14 mouse cellular contexts compared by ENCODE assay signal in genomic region chr9:69044614-69045133, GRCm38 (mm10).
"Had no signal": no experiment of that assay in that cellular context is flagged by ENCODE, and none has a peak within 500 bp of the region (broad histone marks: within the 10 kb centered on the region; RNA-seq: fewer than 3 reads in every experiment).

No protein-coding gene starts in this region.

- H3K27me3 ChIP-seq: limb, embryonic 12.5 days; liver, embryonic 13.5 days; lung, embryonic 15.5 days; midbrain, embryonic 15.5 days; neural tube, embryonic 12.5 days had no signal

- H3K27ac ChIP-seq: layer of hippocampus, adult 2 months; limb, embryonic 12.5 days; liver, embryonic 13.5 days; lung, embryonic 15.5 days; macrophage; midbrain, embryonic 15.5 days; neural tube, embryonic 12.5 days had no signal

- H3K9me3 ChIP-seq: limb, embryonic 12.5 days; liver, embryonic 13.5 days; lung, embryonic 15.5 days; midbrain, embryonic 15.5 days; neural tube, embryonic 12.5 days had no signal

- H3K4me3 ChIP-seq: layer of hippocampus, adult 2 months; limb, embryonic 12.5 days; liver, embryonic 13.5 days; lung, embryonic 15.5 days; megakaryocyte, embryonic 14.5 days; midbrain, embryonic 15.5 days; neural tube, embryonic 12.5 days had no signal

- H3K36me3 ChIP-seq: limb, embryonic 12.5 days; liver, embryonic 13.5 days; lung, embryonic 15.5 days; midbrain, embryonic 15.5 days; neural tube, embryonic 12.5 days had no signal

- H3K4me1 ChIP-seq: limb, embryonic 12.5 days; liver, embryonic 13.5 days; lung, embryonic 15.5 days; midbrain, embryonic 15.5 days; neural tube, embryonic 12.5 days had no signal

- DNase-seq: kidney, postnatal 4 days; liver; liver, embryonic 13.5 days; liver, postnatal 0 days; spleen, adult 18-20 months; thymus, adult 18-20 months; thymus, postnatal 14 days had no signal
